Mouse (Mus musculus): ENCODE data around the gene Crb1.
A peak's percentile ranks its signal among the peaks of the same experiment; 100 is the strongest.
"Not testable (repeated sequence)": the region's sequence is repeated elsewhere in the genome, so short reads cannot be mapped to it uniquely, and the experiment has no call there.

Crb1 gene

GRCm38 (mm10) chr1:139328811-139329210 is 48.1 kb downstream of the Crb1 start:
- no peak for DNase-seq (ENCODE audit: low read depth, low spot score)

GRCm38 (mm10) chr1:139328286-139328685 is 48.6 kb downstream of the Crb1 start:
- no peak for DNase-seq (ENCODE audit: low read depth, low spot score)

- no peak for DNase-seq (ENCODE audit: low read depth, low spot score)
Observed at GRCm38 (mm10) chr1:139325378-139325777, 51.5 kb downstream of the Crb1 start.

GRCm38 (mm10) chr1:139319798-139320197 is 57.1 kb downstream of the Crb1 start:
- no peak for DNase-seq (ENCODE audit: low read depth, low spot score)

- DNase-seq (ENCODE audit: low read depth, low spot score): no peak
Observed at GRCm38 (mm10) chr1:139314297-139314874, 62.5 kb downstream of the Crb1 start.

GRCm38 (mm10) chr1:139308915-139309314 is 68.0 kb downstream of the Crb1 start:
- no peak for DNase-seq (ENCODE audit: low read depth, low spot score)

GRCm38 (mm10) chr1:139302519-139302918 is 74.4 kb downstream of the Crb1 start:
- not testable (repeated sequence) for DNase-seq (ENCODE audit: low read depth, low spot score)

GRCm38 (mm10) chr1:139301830-139302229 is 75.1 kb downstream of the Crb1 start:
- no peak for DNase-seq (ENCODE audit: low read depth, low spot score)

- no peak for DNase-seq (ENCODE audit: low read depth, low spot score)
Observed at GRCm38 (mm10) chr1:139292023-139292422, 84.9 kb downstream of the Crb1 start.

- no peak for DNase-seq (ENCODE audit: low read depth, low spot score)
Observed at GRCm38 (mm10) chr1:139291593-139291992, 85.3 kb downstream of the Crb1 start.

- DNase-seq (ENCODE audit: low read depth, low spot score): no peak
Observed at GRCm38 (mm10) chr1:139276619-139277320, 100.1 kb downstream of the Crb1 start.

- peak; percentile 66 for DNase-seq (ENCODE audit: low read depth, low spot score)
Observed at GRCm38 (mm10) chr1:139267844-139268243, 109.1 kb downstream of the Crb1 start.

GRCm38 (mm10) chr1:139264245-139264644 is 112.7 kb downstream of the Crb1 start:
- no peak for DNase-seq (ENCODE audit: low read depth, low spot score)

GRCm38 (mm10) chr1:139263158-139263557 is 113.7 kb downstream of the Crb1 start:
- DNase-seq (ENCODE audit: low read depth, low spot score): peak; percentile 22

GRCm38 (mm10) chr1:139255581-139255980 is 121.3 kb downstream of the Crb1 start:
- DNase-seq (ENCODE audit: low read depth, low spot score): no peak

GRCm38 (mm10) chr1:139252041-139252440 is 124.9 kb downstream of the Crb1 start:
- no peak for DNase-seq (ENCODE audit: low read depth, low spot score)

- no peak for DNase-seq (ENCODE audit: low read depth, low spot score)
Observed at GRCm38 (mm10) chr1:139249159-139249558, 127.7 kb downstream of the Crb1 start.

GRCm38 (mm10) chr1:139246723-139247380 is 130.0 kb downstream of the Crb1 start:
- DNase-seq (ENCODE audit: low read depth, low spot score): no peak

- no peak for DNase-seq (ENCODE audit: low read depth, low spot score)
Observed at GRCm38 (mm10) chr1:139236794-139237193, 140.1 kb downstream of the Crb1 start.

- no peak for DNase-seq (ENCODE audit: low read depth, low spot score)
Observed at GRCm38 (mm10) chr1:139234611-139235568, 142.0 kb downstream of the Crb1 start.

GRCm38 (mm10) chr1:139232636-139233035 is 144.3 kb downstream of the Crb1 start:
- DNase-seq (ENCODE audit: low read depth, low spot score): no peak
